Mouse (Mus musculus) forebrain, embryonic 10.5 days (tissue): Measurements from ENCODE around the gene Mcat. TPM values are rescaled to one million over a fixed set of nuclear protein-coding genes. Genes with fewer than 3 reads are reported as not detected.

Source experiments
- DNase-seq: peaks from one replicate; pipeline ENCODE4 v3.0.0-alpha.2; 2017; ENCODE audit warnings: low spot score; ENCODE audit errors: extremely low spot score
- H3K27ac ChIP-seq: fragments of 300-500 bp; sonication (generic); 2 replicates; pipeline ENCODE4 v1.5.1; 2016; ENCODE audit warnings: mild to moderate bottlenecking
- H3K27me3 ChIP-seq: fragments of 300-500 bp; sonication (generic); 2 replicates; pipeline ENCODE4 v1.6.1; 2016; ENCODE audit warnings: mild to moderate bottlenecking; ENCODE audit not compliant: poor library complexity, severe bottlenecking
- H3K36me3 ChIP-seq: fragments of 300-500 bp; sonication (generic); replicated peaks from 2 replicates; pipeline ENCODE4 v1.6.1; 2016; ENCODE audit warnings: mild to moderate bottlenecking, moderate library complexity
- H3K4me1 ChIP-seq: fragments of 300-500 bp; sonication (generic); 2 replicates; pipeline ENCODE4 v1.6.1; 2016
- H3K4me3 ChIP-seq: fragments of 300-500 bp; sonication (generic); 2 replicates; pipeline ENCODE4 v1.5.1; 2016; ENCODE audit warnings: mild to moderate bottlenecking, moderate library complexity
- H3K9me3 ChIP-seq: fragments of 300-500 bp; sonication (generic); 2 replicates; pipeline ENCODE4 v1.6.1; 2016; ENCODE audit warnings: mild to moderate bottlenecking, moderate library complexity
- WGBS: fragments of 180-500 bp; shearing (Covaris S2); methylation state at CpG from one replicate; pipeline ENCODE4 v1.1.7; 2016; 5-methylcytosine and 5-hydroxymethylcytosine counted together
- polyA plus RNA-seq: library from polyadenylated mRNA; unstranded; fragments of >200 nt; fragmentation: Nextera tagmentation; extraction: Ambion mirVana; gene quantifications from 2 replicates; pipeline ENCODE4 v1.2.1, GENCODE M21; 2016

Gene Mcat
- polyA plus RNA-seq, 1 experiment from 2014 or later = 48.3 TPM

- Histone ChIP-seq H3K9me3 (no peaks in the 10 kb centered on the region), H3K27ac (no peak overlapping the region), H3K36me3 (peaks cover 33% of the 10 kb centered on the region), H3K4me3 (no peak overlapping the region), H3K27me3 (no peaks in the 10 kb centered on the region), H3K4me1 (no peaks in the 10 kb centered on the region)
- WGBS = 92% methylated on average over 5 of the region's 5 CpGs
- no peak for DNase-seq
Measured at GRCm38 (mm10) chr15:83571636-83572035, 8.0 kb upstream of the Mcat start.

- DNase-seq = no peak
- Histone ChIP-seq H3K36me3 (peaks cover 23% of the 10 kb centered on the region), H3K4me3 (no peak overlapping the region), H3K27ac (no peak overlapping the region), H3K27me3 (0 out of 2 replicates have a peak, but pooled peaks cover 2% of the 10 kb centered on the region), H3K4me1 (no peaks in the 10 kb centered on the region; the same call in 1 of the 2 replicates), H3K9me3 (no peaks in the 10 kb centered on the region)
- WGBS = 66% methylated on average over 2 of the region's 2 CpGs
Measured at GRCm38 (mm10) chr15:83570641-83571040, 7.1 kb upstream of the Mcat start.

DNA sequence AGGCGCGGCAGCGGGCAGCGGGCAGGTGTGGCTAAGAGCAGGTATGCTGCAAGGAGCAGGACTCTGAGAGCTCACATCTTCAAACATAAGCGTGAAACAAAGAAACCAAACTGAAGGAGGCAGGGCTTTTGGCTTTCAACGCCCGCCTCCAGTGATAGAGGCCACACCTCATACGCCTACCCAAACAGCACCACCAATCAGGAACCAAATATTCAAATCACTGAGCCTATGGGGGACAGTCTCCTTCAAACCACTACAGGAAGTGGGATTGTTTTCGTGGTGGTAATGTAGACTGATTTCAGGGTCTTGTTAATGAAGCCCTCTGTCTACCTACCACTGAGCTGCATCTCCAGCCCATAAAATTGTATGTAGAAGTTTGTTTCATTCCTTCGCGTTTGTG lies 6.1 kb upstream of the Mcat start:
- H3K27ac ChIP-seq = no peak overlapping the region
- no peaks in the 10 kb centered on the region; the same call in 1 of the 2 replicates for H3K4me1 ChIP-seq
- no peak overlapping the region for H3K4me3 ChIP-seq
- no peak for DNase-seq
- 61% methylated on average over 11 of the region's 11 CpGs for WGBS
- peaks cover 14% of the 10 kb centered on the region for H3K36me3 ChIP-seq
- H3K27me3 ChIP-seq = peaks cover 10% of the 10 kb centered on the region; the same call in 1 of the 2 replicates
- no peaks in the 10 kb centered on the region for H3K9me3 ChIP-seq

DNA sequence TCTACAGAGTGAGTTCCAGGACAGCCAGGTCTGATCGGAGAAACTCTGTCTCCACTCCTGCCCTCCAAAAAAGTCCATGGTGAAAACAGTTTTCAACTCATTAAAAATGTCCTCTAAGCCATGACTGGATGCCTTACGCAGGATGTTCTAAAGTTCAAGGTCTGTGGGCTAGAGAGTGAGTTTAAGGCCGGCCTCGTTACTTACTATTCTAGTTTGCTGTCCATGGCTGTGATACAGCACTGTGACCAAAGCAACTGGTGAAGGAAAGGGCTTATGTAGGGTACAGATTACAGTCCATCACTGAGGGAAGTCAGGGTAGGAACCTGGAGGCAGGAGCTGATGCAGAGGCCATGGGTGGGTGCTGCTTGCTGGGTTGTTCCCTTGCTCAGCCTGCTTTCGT lies 5.0 kb upstream of the Mcat start:
- H3K27me3 ChIP-seq = peaks cover 12% of the 10 kb centered on the region
- H3K27ac ChIP-seq = no peak overlapping the region
- WGBS = 97% methylated on average over 5 of the region's 5 CpGs
- no peak overlapping the region for H3K4me3 ChIP-seq
- no peaks in the 10 kb centered on the region for H3K9me3 ChIP-seq
- no peak for DNase-seq
- H3K4me1 ChIP-seq = peaks cover 11% of the 10 kb centered on the region
- peaks cover 3% of the 10 kb centered on the region for H3K36me3 ChIP-seq

DNA sequence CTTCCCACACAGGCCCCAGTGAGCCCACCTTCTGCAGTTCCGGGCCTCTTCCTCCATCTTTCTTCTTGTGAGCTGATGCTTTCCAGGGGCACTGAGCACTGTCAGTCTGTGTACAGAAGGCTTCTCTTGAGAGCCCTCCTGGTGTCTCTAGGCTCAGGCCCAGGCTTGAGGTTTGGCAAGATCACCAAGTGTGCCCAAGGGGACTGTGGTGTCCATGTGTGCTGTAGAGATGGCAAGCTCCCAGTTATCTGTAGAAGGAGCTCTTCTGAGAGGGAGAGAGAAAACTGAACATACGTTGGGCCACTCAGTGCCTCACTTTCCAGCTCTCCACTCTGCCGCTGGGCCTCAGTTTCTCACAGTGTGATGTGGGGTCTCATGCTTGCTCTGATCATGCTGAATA lies 4.1 kb upstream of the Mcat start:
- Histone ChIP-seq H3K27ac (no peak overlapping the region), H3K4me3 (no peak overlapping the region), H3K4me1 (peaks cover 19% of the 10 kb centered on the region), H3K36me3 (no peaks in the 10 kb centered on the region), H3K27me3 (peaks cover 20% of the 10 kb centered on the region), H3K9me3 (no peaks in the 10 kb centered on the region)
- no peak for DNase-seq
- 89% methylated on average over 3 of the region's 3 CpGs for WGBS

DNA sequence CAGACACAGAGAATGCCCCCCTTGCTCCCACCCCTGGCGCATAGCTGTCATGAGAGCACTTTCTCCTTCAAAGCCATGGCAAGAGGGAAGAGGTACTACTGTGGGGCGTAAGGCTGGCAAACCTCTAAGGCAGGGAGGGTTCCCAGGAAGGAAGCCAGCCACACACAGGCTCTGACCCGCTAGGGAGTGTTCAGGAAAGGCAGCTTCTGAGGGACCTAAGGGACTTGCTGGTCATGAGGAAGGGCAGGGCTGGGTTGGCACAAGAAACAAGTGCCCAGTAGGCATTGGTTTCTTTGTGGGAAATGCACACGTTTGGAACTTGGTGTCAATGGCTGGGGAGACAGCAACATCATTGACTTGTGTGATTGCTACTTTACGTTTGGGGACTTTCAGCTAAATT lies 2.4 kb upstream of the Mcat start:
- Histone ChIP-seq H3K27ac (no peak overlapping the region), H3K4me3 (no peak overlapping the region), H3K36me3 (no peaks in the 10 kb centered on the region), H3K9me3 (no peaks in the 10 kb centered on the region), H3K4me1 (peaks cover 25% of the 10 kb centered on the region), H3K27me3 (peaks cover 32% of the 10 kb centered on the region)
- no peak for DNase-seq
- WGBS = 76% methylated on average over 5 of the region's 5 CpGs

GRCm38 (mm10) chr15:83565434-83565833 lies 1.8 kb upstream of the Mcat start:
- WGBS = 87% methylated on average over 3 of the region's 3 CpGs
- Histone ChIP-seq H3K4me3 (no peak overlapping the region), H3K27ac (no peak overlapping the region), H3K4me1 (peaks cover 25% of the 10 kb centered on the region), H3K9me3 (no peaks in the 10 kb centered on the region), H3K27me3 (peaks cover 32% of the 10 kb centered on the region), H3K36me3 (no peaks in the 10 kb centered on the region)
- DNase-seq = no peak

- WGBS = 2% methylated on average over 27 of the region's 27 CpGs
- H3K27me3 ChIP-seq = peaks cover 32% of the 10 kb centered on the region
- peaks cover 25% of the 10 kb centered on the region for H3K4me1 ChIP-seq
- H3K4me3 ChIP-seq = peak overlapping the region; percentile 62
- no peaks in the 10 kb centered on the region for H3K9me3 ChIP-seq
- peak overlapping the region; percentile 83 for H3K27ac ChIP-seq
- H3K36me3 ChIP-seq = no peaks in the 10 kb centered on the region
- peak; percentile 59 for DNase-seq
Measured at GRCm38 (mm10) chr15:83563857-83564651, 467 bp upstream of the Mcat start.

- Histone ChIP-seq H3K4me1 (peaks cover 25% of the 10 kb centered on the region), H3K36me3 (no peaks in the 10 kb centered on the region), H3K9me3 (no peaks in the 10 kb centered on the region), H3K27me3 (peaks cover 32% of the 10 kb centered on the region), H3K27ac (peak overlapping the region; percentile 83; the same call in 1 of the 2 replicates), H3K4me3 (peak overlapping the region; percentile 62)
- WGBS = 27% methylated on average over 15 of the region's 15 CpGs
- peak; percentile 53 for DNase-seq
Measured at GRCm38 (mm10) chr15:83562626-83563270, 839 bp downstream of the Mcat start.

DNA sequence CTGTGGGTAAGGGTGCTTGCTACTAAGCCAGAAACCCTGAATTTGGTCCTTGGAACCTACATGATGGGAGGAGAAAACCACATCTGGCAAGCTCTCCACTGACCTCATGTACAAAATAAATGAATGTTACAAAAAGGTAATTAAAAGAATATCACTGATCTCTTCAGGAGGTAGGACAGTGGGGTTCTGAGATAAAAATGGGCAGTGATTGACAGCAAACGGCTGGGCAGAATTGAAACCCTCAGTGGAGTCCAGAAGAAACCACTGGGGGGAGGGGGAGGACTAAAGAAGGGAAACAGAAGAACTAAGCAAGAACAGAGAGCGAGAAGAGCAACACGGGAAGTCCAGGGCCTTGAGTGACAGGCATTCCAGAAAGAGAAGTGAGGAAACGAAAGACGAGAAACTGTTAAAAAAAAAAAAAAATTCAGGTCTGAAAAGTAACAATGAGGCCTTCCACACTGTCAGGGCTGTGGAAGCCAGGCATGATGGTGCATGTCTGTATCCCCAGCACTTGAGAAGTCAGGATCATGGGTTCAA lies 2.6 kb downstream of the Mcat start:
- H3K27ac ChIP-seq = no peak overlapping the region
- H3K27me3 ChIP-seq = peaks cover 32% of the 10 kb centered on the region
- no peaks in the 10 kb centered on the region for H3K9me3 ChIP-seq
- DNase-seq = no peak
- WGBS = 66% methylated on average over 5 of the region's 5 CpGs
- no peak overlapping the region for H3K4me3 ChIP-seq
- H3K4me1 ChIP-seq = peaks cover 28% of the 10 kb centered on the region
- no peaks in the 10 kb centered on the region for H3K36me3 ChIP-seq

DNA sequence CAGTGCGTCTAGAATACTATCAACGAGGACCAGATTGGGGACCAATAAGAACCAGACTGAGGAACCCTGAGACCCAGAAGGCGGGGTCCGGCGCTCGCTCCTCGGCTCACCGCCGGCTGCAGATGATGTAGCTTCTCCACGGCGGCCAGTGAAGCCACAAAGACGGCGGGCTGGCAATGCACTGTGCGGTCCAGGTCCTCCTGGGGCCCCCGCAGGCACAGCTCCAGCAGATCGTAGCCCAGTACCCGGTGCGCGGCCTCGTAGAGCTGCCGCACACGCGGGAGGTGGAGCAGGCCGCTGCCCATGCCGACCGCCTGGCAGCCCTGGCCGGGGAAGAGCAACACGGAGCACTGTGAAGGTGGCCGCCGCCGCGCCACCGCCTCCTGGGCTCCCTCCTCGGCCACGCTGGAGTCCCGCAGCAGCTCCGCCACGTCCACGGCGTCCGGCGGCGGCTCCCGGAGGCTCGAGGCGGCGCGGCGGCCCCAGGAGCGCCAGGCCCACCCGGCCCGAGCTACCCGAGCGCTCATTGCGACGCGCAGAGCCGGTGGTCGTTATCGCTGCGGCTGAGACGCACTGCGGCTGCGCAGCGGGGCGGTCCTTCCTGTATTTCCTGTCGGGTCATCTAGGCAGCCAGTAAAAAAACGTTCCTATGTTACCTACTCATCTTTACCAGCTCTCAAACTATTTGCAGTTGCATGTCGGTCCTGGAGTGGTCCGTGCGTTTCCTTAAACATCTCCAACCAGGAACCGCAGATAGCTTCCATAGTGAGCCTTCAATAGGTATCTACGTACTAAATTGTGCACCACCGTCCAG lies 8.2 kb downstream of the Mcat start:
- peak overlapping the region; percentile 96 for H3K27ac ChIP-seq
- DNase-seq = peak; percentile 87
- H3K4me3 ChIP-seq = peak overlapping the region; percentile 93
- H3K9me3 ChIP-seq = no peaks in the 10 kb centered on the region
- peaks cover 16% of the 10 kb centered on the region for H3K4me1 ChIP-seq
- H3K27me3 ChIP-seq = no peaks in the 10 kb centered on the region
- H3K36me3 ChIP-seq = peaks cover 35% of the 10 kb centered on the region
- whole genome bisulfite sequencing = under 1% methylated on average over 74 of the region's 74 CpGs

- Histone ChIP-seq H3K4me1 (peaks cover 16% of the 10 kb centered on the region), H3K27ac (no peak overlapping the region), H3K27me3 (no peaks in the 10 kb centered on the region), H3K9me3 (no peaks in the 10 kb centered on the region), H3K36me3 (peaks cover 51% of the 10 kb centered on the region), H3K4me3 (no peak overlapping the region)
- DNase-seq = no peak
Measured at GRCm38 (mm10) chr15:83553831-83554230, 9.8 kb downstream of the Mcat start.
